Mouse (Mus musculus): ENCODE data around the gene Pou6f2.

Gene Pou6f2

GRCm38 (mm10) chr13:18218566-18219234, 178.8 kb downstream of the Pou6f2 start:
- DNase-seq (ENCODE audit: low spot score in 2 of 2) = peak; percentile 11 to 13

DNA sequence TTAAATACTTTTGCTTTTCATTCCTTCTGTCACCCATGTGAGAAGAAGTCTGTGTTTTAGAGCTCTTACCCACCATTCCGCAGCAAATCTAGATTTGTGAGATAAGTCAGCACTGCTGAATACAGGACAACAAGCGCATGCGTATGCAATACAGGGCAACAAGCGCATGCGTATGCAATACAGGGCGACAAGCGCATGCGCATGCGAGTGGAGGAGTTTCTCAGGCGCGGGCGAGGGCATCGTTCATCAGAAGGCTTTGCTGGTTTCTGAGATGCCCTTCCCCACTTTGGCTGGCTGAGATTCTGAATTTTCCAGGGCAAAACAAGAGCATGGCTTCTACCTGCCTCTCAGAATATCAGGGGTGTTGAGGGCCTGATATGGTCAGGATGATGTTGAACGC, 186.2 kb downstream of the Pou6f2 start:
- no peak for DNase-seq (ENCODE audit: low spot score in 2 of 2)

- no peak for DNase-seq (ENCODE audit: low spot score in 2 of 2)
These were observed 192.8 kb downstream of the Pou6f2 start for GRCm38 (mm10) chr13:18204476-18205250.

- peak; percentile 19 to 28 for DNase-seq (ENCODE audit: low spot score in 2 of 2)
These were observed 223.5 kb downstream of the Pou6f2 start for GRCm38 (mm10) chr13:18174003-18174402.

DNA sequence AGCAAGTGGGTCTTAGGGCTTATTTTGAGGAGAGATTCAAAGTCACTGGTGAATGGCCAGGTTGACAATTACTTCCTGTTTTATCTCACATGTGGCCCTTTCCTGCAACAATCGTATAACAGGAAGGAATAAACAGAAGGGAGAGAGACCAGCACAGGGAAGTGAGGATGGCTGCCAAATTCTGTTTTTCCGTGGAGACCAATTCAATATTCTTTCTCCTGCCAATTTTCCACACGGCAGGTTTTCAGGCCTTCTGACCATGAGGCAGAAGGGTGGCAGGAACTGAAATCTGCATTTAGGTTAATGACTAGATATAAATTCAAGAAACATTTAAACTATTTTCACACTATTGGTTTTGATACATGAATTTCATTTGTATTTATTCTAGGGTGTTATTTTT, 224.5 kb downstream of the Pou6f2 start:
- no peak for DNase-seq (ENCODE audit: low spot score in 2 of 2)

- DNase-seq (ENCODE audit: low spot score in 2 of 2) = no peak
These were observed 225.2 kb downstream of the Pou6f2 start for GRCm38 (mm10) chr13:18172334-18172733.

DNA sequence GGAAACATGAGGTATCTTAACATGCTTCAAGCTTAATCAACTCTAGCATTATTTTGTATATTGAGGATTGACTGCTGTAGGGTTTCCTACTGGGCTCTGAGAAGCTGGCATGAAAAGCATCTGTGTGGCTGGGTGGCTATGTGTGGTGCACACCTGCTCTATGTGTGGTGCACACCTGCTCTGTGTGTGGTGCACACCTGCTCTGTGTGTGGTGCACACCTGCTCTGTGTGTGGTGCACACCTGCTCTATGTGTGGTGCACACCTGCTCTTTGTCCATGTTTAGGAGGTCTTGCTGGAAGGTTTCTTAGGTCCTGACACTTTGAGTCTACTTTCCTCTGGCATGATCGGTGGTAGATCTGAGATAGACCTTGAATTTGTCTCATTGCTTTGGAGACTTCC, 233.3 kb downstream of the Pou6f2 start:
- no peak for DNase-seq (ENCODE audit: low spot score in 2 of 2)

DNA sequence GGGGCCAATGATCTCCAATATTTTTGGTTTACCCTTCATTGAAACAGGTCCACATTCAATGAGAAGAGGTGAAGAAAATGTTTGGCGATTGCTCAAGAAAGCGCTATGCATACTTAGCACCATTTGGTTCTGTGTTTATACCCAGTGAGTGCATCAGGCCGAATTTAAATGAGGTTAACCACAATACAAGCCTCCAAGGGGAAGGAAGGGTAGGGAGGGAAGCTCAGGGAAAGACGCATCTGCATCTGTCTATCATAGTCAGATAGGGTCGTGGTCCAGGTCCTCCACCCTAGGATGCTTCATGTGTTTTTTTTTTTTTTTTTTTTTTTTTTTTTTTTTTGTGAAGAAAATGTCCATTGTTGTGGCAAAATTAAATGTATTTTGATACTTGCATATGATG, 236.9 kb downstream of the Pou6f2 start:
- no peak for DNase-seq (ENCODE audit: low spot score in 2 of 2)

GRCm38 (mm10) chr13:18153949-18154582, 243.4 kb downstream of the Pou6f2 start:
- no peak for DNase-seq (ENCODE audit: low spot score in 2 of 2)

DNA sequence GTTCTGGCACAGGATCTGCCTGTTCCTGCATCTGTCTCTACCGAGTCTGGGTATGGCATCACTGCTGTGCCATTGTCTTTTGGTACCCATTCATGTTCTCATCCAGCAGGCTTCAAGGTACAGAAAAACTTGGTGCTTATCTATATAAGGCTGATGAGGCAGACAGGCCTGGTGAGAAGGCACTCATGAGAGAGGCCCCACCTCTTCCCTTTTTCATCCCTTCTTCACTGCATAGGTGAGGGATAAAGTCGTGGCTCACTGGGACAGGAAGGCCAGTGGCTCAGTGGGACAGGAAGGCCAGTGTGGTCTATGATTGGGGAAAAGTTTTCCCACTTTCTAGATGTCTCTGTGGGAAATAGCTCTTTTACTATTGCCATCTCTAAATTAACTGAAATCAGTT, 263.8 kb downstream of the Pou6f2 start:
- no peak for DNase-seq (ENCODE audit: low spot score in 2 of 2)

GRCm38 (mm10) chr13:18133193-18133592, 264.3 kb downstream of the Pou6f2 start:
- no peak for DNase-seq (ENCODE audit: low spot score in 2 of 2)

DNA sequence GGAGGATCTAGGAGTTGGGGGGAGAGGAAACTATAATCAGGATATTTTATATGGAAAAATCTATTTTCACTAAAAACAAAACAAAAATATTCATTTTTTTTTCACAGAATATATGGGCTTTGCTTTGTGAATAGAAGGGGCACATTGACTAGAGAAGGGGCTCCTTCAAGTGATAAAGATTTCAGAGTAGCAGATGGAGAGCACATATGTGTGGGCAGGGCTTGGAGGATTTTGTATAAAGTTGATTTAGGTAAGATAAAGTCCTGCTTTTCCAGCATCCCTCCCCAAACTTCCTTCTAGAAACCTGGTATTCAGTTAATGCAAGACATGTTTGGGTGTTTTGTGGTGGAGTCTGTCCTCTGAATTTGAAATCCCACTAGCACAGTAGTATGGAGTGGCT, 266.2 kb downstream of the Pou6f2 start:
- no peak for DNase-seq (ENCODE audit: low spot score in 2 of 2)

DNA sequence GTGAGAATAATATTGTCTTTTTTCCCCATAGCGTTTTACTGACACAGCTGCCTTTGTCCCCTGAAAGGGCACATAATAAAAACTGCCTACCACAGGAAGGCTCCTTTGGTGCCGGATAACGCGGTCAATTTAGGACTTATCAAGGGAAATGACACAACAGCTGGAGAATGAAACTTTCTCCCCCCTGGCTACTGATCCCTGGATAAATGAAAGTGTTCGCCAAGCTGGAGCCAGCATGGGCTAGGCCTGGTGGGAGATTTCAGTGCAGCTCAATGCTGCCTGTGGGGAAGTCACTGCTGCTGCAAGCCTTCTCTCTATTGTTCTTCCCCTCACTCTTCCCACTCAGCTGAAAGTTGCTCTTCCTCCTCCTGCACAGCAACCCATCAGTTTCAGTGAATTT, 267.8 kb downstream of the Pou6f2 start:
- DNase-seq (ENCODE audit: low spot score in 2 of 2) = no peak

DNA sequence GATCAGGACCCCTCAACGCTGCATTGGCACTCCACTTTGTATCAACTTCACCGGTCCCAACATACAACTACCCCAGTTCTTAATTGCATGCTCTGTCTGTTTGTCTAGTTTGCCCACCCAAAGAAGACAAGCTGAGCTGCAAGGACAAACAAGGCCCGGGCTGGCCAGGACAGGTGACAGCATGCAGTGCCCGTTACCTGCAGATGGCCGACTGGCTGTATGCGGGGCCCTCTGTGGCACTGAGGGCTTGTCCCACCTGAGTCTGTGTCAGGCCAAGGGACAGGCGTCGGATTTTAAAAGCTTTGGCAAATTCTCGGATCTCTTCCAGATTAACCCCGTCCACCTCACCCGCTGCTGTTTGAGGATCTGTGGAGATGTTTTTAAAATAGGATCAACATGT, 268.7 kb downstream of the Pou6f2 start:
- DNase-seq (ENCODE audit: low spot score in 2 of 2) = no peak

GRCm38 (mm10) chr13:18128053-18128452, 269.4 kb downstream of the Pou6f2 start:
- no peak for DNase-seq (ENCODE audit: low spot score in 2 of 2)

DNA sequence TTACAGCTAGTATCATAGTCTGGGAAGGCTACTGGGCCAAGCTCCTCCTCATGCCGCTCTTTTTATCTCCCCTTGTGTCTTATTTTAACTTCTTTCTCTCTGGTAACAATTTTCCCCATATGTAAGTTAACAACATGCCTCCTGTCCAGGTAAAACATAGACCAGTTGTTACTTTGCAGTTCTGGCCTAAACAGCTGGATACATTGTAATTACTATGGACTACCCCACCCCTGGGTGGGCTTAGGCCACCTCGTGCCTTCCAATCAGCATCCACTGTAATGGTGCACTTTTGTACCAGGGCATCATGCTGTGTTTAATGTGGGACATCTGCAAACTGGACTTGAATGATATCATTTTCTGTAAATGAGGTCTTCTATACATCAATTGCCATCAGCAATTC, 271.4 kb downstream of the Pou6f2 start:
- no peak for DNase-seq (ENCODE audit: low spot score in 2 of 2)

- no peak for DNase-seq (ENCODE audit: low spot score in 2 of 2)
These were observed 272.1 kb downstream of the Pou6f2 start for GRCm38 (mm10) chr13:18125226-18126000.

DNA sequence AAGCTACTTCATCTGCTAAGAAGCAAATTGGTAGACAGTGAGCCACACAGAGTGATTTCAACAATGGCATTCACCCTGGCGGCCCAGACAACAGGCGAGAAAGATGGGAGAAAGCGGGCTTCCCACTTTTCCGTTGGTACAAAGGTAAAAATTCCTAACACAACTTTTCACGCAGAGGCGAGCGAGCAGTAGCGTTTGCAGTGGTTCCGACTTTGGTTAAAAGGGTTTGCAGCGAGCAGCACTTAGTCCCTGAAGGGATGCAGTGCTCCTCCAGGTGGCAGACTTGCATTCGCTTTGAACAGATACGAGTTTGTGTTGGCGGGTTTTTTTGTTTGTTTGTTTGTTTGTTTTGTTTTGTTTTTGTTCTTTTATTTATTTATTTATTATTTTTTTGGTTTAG, 273.1 kb downstream of the Pou6f2 start:
- DNase-seq (ENCODE audit: low spot score in 2 of 2) = peak; percentile 67 to 71

GRCm38 (mm10) chr13:18120406-18120805, 277.1 kb downstream of the Pou6f2 start:
- DNase-seq (ENCODE audit: low spot score in 2 of 2) = no peak

DNA sequence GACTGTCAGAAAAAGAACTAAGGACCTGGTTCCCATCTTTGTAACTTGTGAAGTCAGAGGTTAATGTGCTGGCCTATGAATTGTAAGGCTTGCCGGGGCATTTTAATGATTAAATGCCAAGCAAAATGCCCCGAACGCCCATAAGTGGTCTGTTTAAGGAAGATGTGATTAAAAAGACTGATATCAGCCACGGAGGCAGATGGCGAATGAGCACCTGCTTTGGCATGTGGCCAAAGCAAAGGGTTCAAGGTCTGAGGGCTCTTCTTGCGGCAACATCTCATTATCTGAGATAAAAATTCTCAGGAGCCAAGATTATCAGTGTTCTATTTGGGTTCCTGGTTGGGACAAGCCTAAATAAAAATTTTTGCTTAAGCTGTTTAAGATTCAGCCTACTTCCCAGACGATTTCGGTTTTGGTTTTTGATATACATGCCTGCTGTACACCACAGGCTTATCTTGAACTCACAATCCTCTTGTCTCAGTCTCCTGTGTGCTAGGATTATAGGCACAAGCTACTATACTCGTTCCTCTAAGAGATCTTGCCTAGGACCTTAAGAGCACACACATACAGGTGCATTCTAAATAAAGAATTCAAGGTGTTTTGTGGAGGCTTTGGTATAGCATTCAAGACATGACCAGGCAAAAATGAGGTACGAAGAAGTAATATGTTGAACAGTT, 315.9 kb downstream of the Pou6f2 start:
- DNase-seq (ENCODE audit: low spot score in 2 of 2) = no peak

All from right cerebral cortex, adult 2 months (tissue).